Mouse (Mus musculus): ENCODE measurements around the gene Fam126b. TPM values are rescaled to one million over a fixed set of nuclear protein-coding genes. Genes with fewer than 3 reads are reported as not detected.
A peak's percentile ranks its signal among the peaks of the same experiment; 100 is the strongest.
"Not testable (repeated sequence)": the region's sequence is repeated elsewhere in the genome, so short reads cannot be mapped to it uniquely, and the experiment has no call there.

Fam126b gene
- polyA plus RNA-seq, 1 experiment from 2014 or later: 6.2 TPM

DNA sequence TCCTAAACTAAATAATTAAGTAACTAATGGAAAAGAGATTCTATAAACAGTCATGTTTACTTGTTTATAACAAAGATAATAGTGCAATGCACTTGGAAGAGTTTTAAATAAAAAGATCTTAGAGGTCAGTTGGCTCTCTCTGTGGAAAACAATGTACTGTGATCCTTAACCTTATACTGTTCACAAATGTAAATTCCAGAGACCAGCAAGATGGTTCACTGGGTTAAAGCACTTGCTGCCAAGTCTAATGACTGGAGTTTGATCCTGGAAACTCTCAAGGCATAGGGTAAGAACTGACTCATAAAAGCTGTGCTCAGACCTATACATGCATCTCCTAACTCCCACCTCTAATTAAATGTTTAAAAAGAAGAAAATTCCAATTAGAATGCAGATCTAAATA is 19.5 kb downstream of the Fam126b start:
- Histone ChIP-seq H3K27me3 (replicated peaks; ENCODE audit: control insufficient read depth, insufficient read depth, low read length) (no peaks in the 10 kb centered on the region), H3K9me3 (ENCODE audit: control insufficient read depth) (no peaks in the 10 kb centered on the region), H3K36me3 (ENCODE audit: control insufficient read depth, insufficient read depth) (peaks cover 10% of the 10 kb centered on the region; the same call in 1 of the 2 replicates), H3K4me1 (replicated peaks; ENCODE audit: control insufficient read depth, insufficient read depth, low read length) (no peaks in the 10 kb centered on the region), H3K4me3 (ENCODE audit: low read depth, low read length) (no peak overlapping the region), H3K4me2 (replicated peaks; ENCODE audit: low read depth) (no peak overlapping the region), H3K27ac (ENCODE audit: low read depth, low read length) (no peak overlapping the region), H3K9ac (ENCODE audit: low read depth, low read length) (no peak overlapping the region)
- no peak for ATAC-seq
- no peak for TF ChIP-seq CTCF (IDR thresholded peaks at IDR 0.05; ENCODE audit: low read depth)

DNA sequence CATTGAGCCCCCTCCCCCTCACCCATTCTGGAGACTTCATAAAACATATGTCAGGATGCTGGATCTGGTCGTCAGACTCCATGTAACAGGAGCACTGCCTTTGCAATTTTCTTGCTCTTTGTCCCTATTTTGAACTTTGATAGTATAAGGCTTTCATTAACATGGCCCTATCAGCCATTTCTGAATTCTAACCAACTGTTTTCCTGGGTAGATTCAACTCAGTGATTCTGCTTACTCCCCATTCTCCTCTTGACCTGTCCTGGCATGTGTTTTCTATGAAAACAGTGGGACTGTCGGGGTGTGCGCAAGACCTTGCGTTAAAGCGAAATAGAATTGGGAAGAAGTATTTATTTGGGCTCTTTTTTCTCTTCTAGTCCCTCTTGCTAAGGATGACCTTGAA is 21.1 kb downstream of the Fam126b start:
- Histone ChIP-seq H3K9ac (ENCODE audit: low read depth, low read length) (no peak overlapping the region), H3K4me1 (replicated peaks; ENCODE audit: control insufficient read depth, insufficient read depth, low read length) (no peaks in the 10 kb centered on the region), H3K4me2 (replicated peaks; ENCODE audit: low read depth) (no peak overlapping the region), H3K27ac (ENCODE audit: low read depth, low read length) (no peak overlapping the region), H3K27me3 (replicated peaks; ENCODE audit: control insufficient read depth, insufficient read depth, low read length) (no peaks in the 10 kb centered on the region), H3K9me3 (ENCODE audit: control insufficient read depth) (no peaks in the 10 kb centered on the region), H3K4me3 (ENCODE audit: low read depth, low read length) (no peak overlapping the region), H3K36me3 (ENCODE audit: control insufficient read depth, insufficient read depth) (peaks cover 10% of the 10 kb centered on the region; the same call in 1 of the 2 replicates)
- no peak for TF ChIP-seq CTCF (IDR thresholded peaks at IDR 0.05; ENCODE audit: low read depth)
- ATAC-seq: no peak
- 91% methylated on average over 5 of the region's 5 CpGs for WGBS

DNA sequence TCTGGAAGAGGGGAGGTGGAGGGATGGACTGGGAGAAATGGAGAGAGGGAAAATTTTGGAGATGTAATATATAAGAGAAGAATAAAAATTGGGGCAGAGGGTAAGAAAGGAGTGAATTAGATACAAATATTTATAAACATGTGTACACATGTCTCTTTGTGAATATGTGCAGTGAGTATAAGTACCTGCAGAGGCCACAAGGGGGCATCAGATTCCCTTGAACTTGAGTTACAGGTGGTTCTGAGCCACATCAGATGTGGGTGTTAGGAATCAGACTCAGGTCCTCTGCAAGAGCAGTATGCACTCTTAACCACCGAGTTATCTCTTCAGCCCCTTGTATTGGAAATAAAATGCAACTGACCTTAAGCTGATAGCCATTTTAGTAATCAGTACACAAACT is 23.7 kb downstream of the Fam126b start:
- H3K4me3 ChIP-seq (ENCODE audit: low read depth, low read length): no peak overlapping the region
- H3K4me2 ChIP-seq (replicated peaks; ENCODE audit: low read depth): no peak overlapping the region
- no peaks in the 10 kb centered on the region for H3K4me1 ChIP-seq (replicated peaks; ENCODE audit: control insufficient read depth, insufficient read depth, low read length)
- no peak for ATAC-seq
- peaks cover 13% of the 10 kb centered on the region; the same call in 1 of the 2 replicates for H3K36me3 ChIP-seq (ENCODE audit: control insufficient read depth, insufficient read depth)
- 91% methylated on average over 1 of the region's 1 CpGs for WGBS
- H3K27ac ChIP-seq (ENCODE audit: low read depth, low read length): no peak overlapping the region
- no peaks in the 10 kb centered on the region for H3K27me3 ChIP-seq (replicated peaks; ENCODE audit: control insufficient read depth, insufficient read depth, low read length)
- H3K9me3 ChIP-seq (ENCODE audit: control insufficient read depth): no peaks in the 10 kb centered on the region
- no peak overlapping the region for H3K9ac ChIP-seq (ENCODE audit: low read depth, low read length)
- peak; percentile 67 for TF ChIP-seq CTCF (IDR thresholded peaks at IDR 0.05; ENCODE audit: low read depth)

DNA sequence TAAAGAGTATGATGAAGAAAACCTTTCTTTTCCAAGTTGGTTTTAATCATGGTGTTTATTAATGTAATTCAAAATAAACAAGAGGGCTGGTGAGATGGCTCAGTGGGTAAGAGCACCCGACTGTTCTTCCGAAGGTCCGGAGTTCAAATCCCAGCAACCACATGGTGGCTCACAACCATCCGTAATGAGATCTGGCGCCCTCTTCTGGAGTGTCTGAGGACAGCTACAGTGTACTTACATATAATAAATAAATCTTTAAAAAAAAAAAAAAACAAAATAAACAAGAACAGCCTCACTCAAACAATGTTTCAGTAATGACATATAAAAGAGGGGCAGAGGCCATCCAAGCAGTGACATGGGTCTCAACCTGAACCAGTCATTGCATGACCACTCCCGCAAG is 25.8 kb downstream of the Fam126b start:
- not testable (repeated sequence) for H3K27me3 ChIP-seq (replicated peaks; ENCODE audit: control insufficient read depth, insufficient read depth, low read length); H3K4me2 ChIP-seq (replicated peaks; ENCODE audit: low read depth); H3K9ac ChIP-seq (ENCODE audit: low read depth, low read length); H3K4me1 ChIP-seq (replicated peaks; ENCODE audit: control insufficient read depth, insufficient read depth, low read length); H3K27ac ChIP-seq (ENCODE audit: low read depth, low read length); H3K9me3 ChIP-seq (ENCODE audit: control insufficient read depth); H3K4me3 ChIP-seq (ENCODE audit: low read depth, low read length); ATAC-seq
- peaks cover 13% of the 10 kb centered on the region; the same call in 1 of the 2 replicates for H3K36me3 ChIP-seq (ENCODE audit: control insufficient read depth, insufficient read depth)
- 84% methylated on average over 6 of the region's 6 CpGs for WGBS

DNA sequence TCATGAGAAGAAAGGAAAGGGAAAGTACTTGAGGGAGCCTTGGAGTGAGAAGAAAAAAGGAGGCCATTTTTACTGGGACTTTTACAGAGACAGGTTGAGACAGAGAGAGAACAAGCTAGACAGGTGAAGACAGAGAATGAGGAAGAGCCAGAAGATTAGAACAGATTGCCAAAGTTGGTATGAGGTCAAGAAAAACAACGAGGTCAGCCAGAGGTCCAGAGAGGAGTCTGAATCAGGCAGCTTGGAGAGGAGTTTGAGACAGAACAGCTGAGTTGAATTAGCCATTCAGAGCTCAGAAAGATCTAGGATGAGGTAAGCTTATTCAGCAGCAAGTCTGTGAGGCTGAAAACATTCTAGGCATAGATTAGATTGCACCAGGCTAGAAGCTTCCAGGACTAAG is 44.7 kb downstream of the Fam126b start:
- Histone ChIP-seq H3K4me1 (replicated peaks; ENCODE audit: control insufficient read depth, insufficient read depth, low read length) (no peaks in the 10 kb centered on the region), H3K27ac (ENCODE audit: low read depth, low read length) (no peak overlapping the region), H3K9ac (ENCODE audit: low read depth, low read length) (no peak overlapping the region), H3K36me3 (ENCODE audit: control insufficient read depth, insufficient read depth) (peaks cover 51% of the 10 kb centered on the region), H3K4me3 (ENCODE audit: low read depth, low read length) (no peak overlapping the region), H3K9me3 (ENCODE audit: control insufficient read depth) (no peaks in the 10 kb centered on the region), H3K27me3 (replicated peaks; ENCODE audit: control insufficient read depth, insufficient read depth, low read length) (no peaks in the 10 kb centered on the region), H3K4me2 (replicated peaks; ENCODE audit: low read depth) (no peak overlapping the region)
- 96% methylated on average over 1 of the region's 1 CpGs for WGBS
- TF ChIP-seq CTCF (IDR thresholded peaks at IDR 0.05; ENCODE audit: low read depth): no peak
- no peak for ATAC-seq

DNA sequence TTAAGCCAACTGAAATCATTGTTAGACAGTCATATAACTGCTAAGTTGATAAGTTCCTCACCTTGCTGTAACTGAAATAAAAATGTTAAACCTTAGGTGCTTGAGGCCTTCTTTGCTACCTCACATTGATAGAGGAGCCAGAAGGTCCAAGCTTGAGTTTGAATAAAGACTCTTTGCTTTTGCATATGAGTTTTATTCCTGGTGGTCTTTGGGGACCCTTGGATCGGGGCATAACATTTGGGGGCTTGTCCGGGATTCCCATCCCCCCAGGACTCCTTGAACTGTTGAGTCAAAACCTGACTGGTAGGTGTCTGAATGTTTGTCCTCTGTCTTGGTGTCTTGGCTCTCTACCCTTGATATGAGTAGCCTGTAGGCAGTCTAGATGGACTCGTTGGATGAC is 78.9 kb downstream of the Fam126b start:
- H3K4me1 ChIP-seq (replicated peaks; ENCODE audit: control insufficient read depth, insufficient read depth, low read length): no peaks in the 10 kb centered on the region
- ATAC-seq: no peak
- no peaks in the 10 kb centered on the region for H3K36me3 ChIP-seq (ENCODE audit: control insufficient read depth, insufficient read depth)
- peaks cover 12% of the 10 kb centered on the region for H3K9me3 ChIP-seq (ENCODE audit: control insufficient read depth)
- no peak overlapping the region for H3K27ac ChIP-seq (ENCODE audit: low read depth, low read length)
- H3K9ac ChIP-seq (ENCODE audit: low read depth, low read length): no peak overlapping the region
- TF ChIP-seq CTCF (IDR thresholded peaks at IDR 0.05; ENCODE audit: low read depth): no peak
- no peak overlapping the region for H3K4me2 ChIP-seq (replicated peaks; ENCODE audit: low read depth)
- H3K27me3 ChIP-seq (replicated peaks; ENCODE audit: control insufficient read depth, insufficient read depth, low read length): no peaks in the 10 kb centered on the region
- WGBS: 95% methylated on average over 3 of the region's 3 CpGs
- no peak overlapping the region for H3K4me3 ChIP-seq (ENCODE audit: low read depth, low read length)

Measured in intestine, postnatal 0 days (tissue).